Mouse (Mus musculus) CH12.LX (cell line): Measurements from ENCODE around the gene Nol4l.

Experiments used
- CTCF ChIP-seq, 2 experiments: IDR thresholded peaks in 1 of 2; conservative IDR thresholded peaks in 1 of 2; 2 replicates each; pipeline ENCODE4 v1.5.1; 2011 to 2012; ENCODE audit warnings: low read depth in 2 of 2, low read length in 2 of 2, improper control_type of control experiment in 1 of 2, inconsistent platforms in 1 of 2, mild to moderate bottlenecking in 1 of 2, moderate library complexity in 1 of 2
- JUN ChIP-seq: IDR thresholded peaks from 2 replicates; pipeline ENCODE4 v1.6.1; 2011; ENCODE audit warnings: low read depth, mild to moderate bottlenecking, low read length, improper control_type of control experiment, moderate library complexity; ENCODE audit not compliant: insufficient read depth

GRCm38 (mm10) chr2:153475114-153476112 lies 54.4 kb downstream of the Nol4l start:
- TF ChIP-seq CTCF (conservative IDR thresholded peaks at IDR 0.05 in 1 of 2, IDR thresholded peaks at IDR 0.05 in 1 of 2; ENCODE audit: low read depth in 2 of 2, low read length in 2 of 2) (no peak), JUN (no peak)
